Mouse (Mus musculus): Measurements from ENCODE around the gene Mpv17. TPM values are rescaled to one million over a fixed set of nuclear protein-coding genes. Genes with fewer than 3 reads are reported as not detected.

Gene Mpv17
- polyA plus RNA-seq (2014; fragmentation: Illumina TruSeq; extraction: RNeasy Lipid Tissue Mini Kit (QIAGEN cat#74804); ENCODE audit: low read depth, low replicate concordance), result 6.5 TPM

DNA sequence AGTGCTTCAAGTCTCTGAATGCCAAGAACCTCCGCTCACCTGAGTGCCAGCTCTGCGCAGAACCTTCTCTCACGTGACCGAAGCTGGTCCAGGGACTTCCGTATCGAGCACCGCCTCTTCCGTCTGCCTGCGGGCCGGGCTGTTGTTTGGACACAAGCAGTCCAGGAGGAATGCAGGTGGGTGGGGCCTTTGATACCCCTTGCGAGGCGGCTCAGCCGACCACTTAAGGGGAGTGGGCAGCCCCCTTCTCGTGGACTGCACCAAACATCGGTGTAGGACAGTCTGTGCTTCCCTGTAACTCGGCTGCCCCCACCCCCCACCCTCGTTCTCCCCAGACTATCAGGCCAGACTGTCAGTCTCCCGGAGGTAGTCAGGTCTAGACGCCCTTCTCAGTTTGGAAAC is at the start of gene Mpv17:
Mpv17 (minus strand) TSS at position 100 of the 402 bp plus-strand sequence.

DNA sequence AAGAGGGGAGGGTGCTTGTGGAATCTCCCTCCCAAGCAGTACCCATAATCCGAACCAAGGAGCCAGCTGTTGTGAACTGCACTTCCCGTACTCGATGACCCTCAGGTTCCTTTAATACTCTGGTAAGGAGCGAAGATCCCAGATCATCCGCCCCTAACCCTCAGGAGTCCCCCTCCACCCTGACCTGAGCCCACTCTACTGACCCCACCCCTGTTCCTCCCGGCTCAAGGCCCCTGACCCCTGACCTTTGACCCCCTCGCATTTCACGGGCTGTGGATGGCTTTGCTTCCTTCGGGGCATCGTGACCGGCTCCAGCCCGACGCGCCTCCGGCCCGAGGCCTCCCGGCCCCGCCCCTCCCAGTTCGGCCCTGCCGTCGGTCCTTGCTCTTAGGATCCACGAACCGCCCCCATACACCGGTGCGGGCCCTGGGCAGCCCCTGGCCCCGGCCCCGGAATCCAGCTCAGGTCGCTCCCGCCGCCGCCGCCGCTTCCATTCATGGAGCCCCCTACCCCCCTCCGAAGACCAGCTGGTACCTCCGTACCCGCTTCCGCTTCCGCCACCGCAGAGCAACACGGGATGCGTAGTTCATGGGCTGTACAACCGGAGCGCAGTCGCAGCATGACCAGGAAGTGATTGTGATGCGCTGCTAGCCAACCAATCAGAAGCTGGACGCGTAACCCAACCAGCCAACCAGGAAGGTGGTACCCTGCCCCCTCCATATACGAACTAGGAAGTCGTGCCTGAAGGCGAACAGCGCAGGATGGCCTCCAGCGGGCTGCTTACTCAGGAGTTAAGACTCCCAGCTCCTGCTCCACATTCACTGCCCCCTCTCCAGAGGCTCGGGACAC is 47.9 kb upstream of the Mpv17 start, which contains the start of gene Zfp513:
Zfp513 (minus strand) TSS at position 562 of the 849 bp plus-strand sequence.

GRCm38 (mm10) chr5:31192939-31193630 is 39.0 kb upstream of the Mpv17 start, which contains the start of the genes Snx17 and Eif2b4:
Gene Snx17, plus strand, starts transcription at chr5:31193227.
Gene Eif2b4, minus strand, starts transcription at chr5:31193430.

GRCm38 (mm10) chr5:31179766-31180630 is 25.9 kb upstream of the Mpv17 start, which contains the start of the genes Gm29609 and Gtf3c2:
Gene Gm29609, minus strand, starts transcription at chr5:31179911.
Gene Gtf3c2, minus strand, starts transcription at chr5:31180144.

GRCm38 (mm10) chr5:31138241-31138967 is 15.6 kb downstream of the Mpv17 start, which contains the start of gene Ucn:
Gene Ucn, minus strand, starts transcription at chr5:31138829.

DNA sequence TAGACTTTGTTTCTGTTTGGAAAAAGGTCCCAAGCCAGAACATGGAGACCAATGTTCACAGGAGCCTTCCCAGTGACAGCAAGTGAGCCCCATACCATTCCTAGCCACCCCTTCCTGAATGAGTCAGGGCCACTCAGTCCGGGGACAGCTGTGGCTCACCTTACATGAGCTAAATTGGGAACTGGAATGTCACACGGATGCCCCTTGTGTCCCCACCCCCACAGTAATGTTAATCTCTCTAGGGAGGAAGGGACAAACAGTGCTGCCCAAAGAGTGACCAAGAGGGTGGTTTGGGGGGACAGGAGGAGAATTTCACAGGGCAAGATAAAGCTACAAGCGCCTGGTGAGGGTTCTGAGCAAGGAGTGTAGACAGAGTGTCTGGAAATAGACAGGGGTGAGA is 37.7 kb downstream of the Mpv17 start, which contains the start of gene Trim54:
Trim54 (plus strand) TSS at position 359 of the 400 bp plus-strand sequence.

GRCm38 (mm10) chr5:31108000-31108490 is 46.0 kb downstream of the Mpv17 start, which contains the start of gene Slc30a3:
Gene Slc30a3, minus strand, starts transcription at chr5:31108237.

DNA sequence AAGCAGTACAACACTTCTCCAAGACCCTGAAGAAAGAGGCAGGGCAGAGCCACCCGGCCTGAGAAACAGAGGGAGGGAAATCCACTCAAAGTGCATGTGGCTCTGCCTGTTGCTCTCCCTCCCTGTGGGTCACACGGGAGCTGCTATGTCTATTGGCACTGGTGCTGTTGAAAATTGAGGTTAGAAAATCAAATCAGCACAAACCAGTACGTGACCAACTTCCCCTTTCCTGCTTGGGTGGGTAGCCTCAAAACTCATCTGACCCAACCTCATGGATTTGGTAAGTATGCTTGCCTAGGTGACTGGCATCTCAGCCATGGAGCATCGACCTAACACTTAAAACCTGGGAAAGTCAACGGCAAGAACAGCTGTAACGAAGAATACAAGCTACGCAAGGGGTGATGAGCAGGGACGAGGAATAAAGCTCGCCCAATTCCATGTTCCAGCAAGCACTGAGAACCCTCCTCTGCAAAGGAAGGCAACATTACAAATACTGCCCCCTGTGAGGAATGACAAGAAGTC is 48.2 kb downstream of the Mpv17 start, which contains the start of gene Dnajc5g:
Dnajc5g (plus strand) TSS at position 472 of the 522 bp plus-strand sequence.

Other genes with a start within 250 kb of the Mpv17 start
- 132 TPM for gene Ost4, start 246.5 kb downstream of the Mpv17 start, polyA plus RNA-seq (2014; fragmentation: Illumina TruSeq; extraction: RNeasy Lipid Tissue Mini Kit (QIAGEN cat#74804); ENCODE audit: low read depth, low replicate concordance)
- gene Emilin1, start 240.8 kb downstream of the Mpv17 start, polyA plus RNA-seq (2014; fragmentation: Illumina TruSeq; extraction: RNeasy Lipid Tissue Mini Kit (QIAGEN cat#74804); ENCODE audit: low read depth, low replicate concordance), result not detected
- 0.50 TPM for gene Khk, start 232.8 kb downstream of the Mpv17 start, polyA plus RNA-seq (2014; fragmentation: Illumina TruSeq; extraction: RNeasy Lipid Tissue Mini Kit (QIAGEN cat#74804); ENCODE audit: low read depth, low replicate concordance)
- gene Cgref1, start 208.7 kb downstream of the Mpv17 start, polyA plus RNA-seq (2014; fragmentation: Illumina TruSeq; extraction: RNeasy Lipid Tissue Mini Kit (QIAGEN cat#74804); ENCODE audit: low read depth, low replicate concordance), result not detected
- gene Preb, start 193.9 kb downstream of the Mpv17 start, polyA plus RNA-seq (2014; fragmentation: Illumina TruSeq; extraction: RNeasy Lipid Tissue Mini Kit (QIAGEN cat#74804); ENCODE audit: low read depth, low replicate concordance), result 7.0 TPM
- gene Tcf23, start 185.6 kb downstream of the Mpv17 start, polyA plus RNA-seq (2014; fragmentation: Illumina TruSeq; extraction: RNeasy Lipid Tissue Mini Kit (QIAGEN cat#74804); ENCODE audit: low read depth, low replicate concordance), result 0.73 TPM
- gene Atraid, start 105.9 kb downstream of the Mpv17 start, polyA plus RNA-seq (2014; fragmentation: Illumina TruSeq; extraction: RNeasy Lipid Tissue Mini Kit (QIAGEN cat#74804); ENCODE audit: low read depth, low replicate concordance), result 28.7 TPM
- gene Slc5a6, start 105.3 kb downstream of the Mpv17 start, polyA plus RNA-seq (2014; fragmentation: Illumina TruSeq; extraction: RNeasy Lipid Tissue Mini Kit (QIAGEN cat#74804); ENCODE audit: low read depth, low replicate concordance), result 0.84 TPM
- 0.66 TPM for gene Cad, start 99.5 kb downstream of the Mpv17 start, polyA plus RNA-seq (2014; fragmentation: Illumina TruSeq; extraction: RNeasy Lipid Tissue Mini Kit (QIAGEN cat#74804); ENCODE audit: low read depth, low replicate concordance)
- 281 TPM for gene Dnajc5g, start 48.0 kb downstream of the Mpv17 start, polyA plus RNA-seq (2014; fragmentation: Illumina TruSeq; extraction: RNeasy Lipid Tissue Mini Kit (QIAGEN cat#74804); ENCODE audit: low read depth, low replicate concordance)
- 2.0 TPM for gene Slc30a3, start 46.0 kb downstream of the Mpv17 start, polyA plus RNA-seq (2014; fragmentation: Illumina TruSeq; extraction: RNeasy Lipid Tissue Mini Kit (QIAGEN cat#74804); ENCODE audit: low read depth, low replicate concordance)
- not detected for gene Trim54, start 37.5 kb downstream of the Mpv17 start, polyA plus RNA-seq (2014; fragmentation: Illumina TruSeq; extraction: RNeasy Lipid Tissue Mini Kit (QIAGEN cat#74804); ENCODE audit: low read depth, low replicate concordance)
- gene Ucn, start 15.4 kb downstream of the Mpv17 start, polyA plus RNA-seq (2014; fragmentation: Illumina TruSeq; extraction: RNeasy Lipid Tissue Mini Kit (QIAGEN cat#74804); ENCODE audit: low read depth, low replicate concordance), result not detected
- 0.34 TPM for gene Gm29609, start 25.7 kb upstream of the Mpv17 start, polyA plus RNA-seq (2014; fragmentation: Illumina TruSeq; extraction: RNeasy Lipid Tissue Mini Kit (QIAGEN cat#74804); ENCODE audit: low read depth, low replicate concordance)
- 49.1 TPM for gene Gtf3c2, start 25.9 kb upstream of the Mpv17 start, polyA plus RNA-seq (2014; fragmentation: Illumina TruSeq; extraction: RNeasy Lipid Tissue Mini Kit (QIAGEN cat#74804); ENCODE audit: low read depth, low replicate concordance)
- gene Snx17, start 39.0 kb upstream of the Mpv17 start, polyA plus RNA-seq (2014; fragmentation: Illumina TruSeq; extraction: RNeasy Lipid Tissue Mini Kit (QIAGEN cat#74804); ENCODE audit: low read depth, low replicate concordance), result 20.1 TPM
- gene Eif2b4, start 39.2 kb upstream of the Mpv17 start, polyA plus RNA-seq (2014; fragmentation: Illumina TruSeq; extraction: RNeasy Lipid Tissue Mini Kit (QIAGEN cat#74804); ENCODE audit: low read depth, low replicate concordance), result 7.0 TPM
- 2.7 TPM for gene Zfp513, start 48.1 kb upstream of the Mpv17 start, polyA plus RNA-seq (2014; fragmentation: Illumina TruSeq; extraction: RNeasy Lipid Tissue Mini Kit (QIAGEN cat#74804); ENCODE audit: low read depth, low replicate concordance)
- gene Ppm1g, start 66.4 kb upstream of the Mpv17 start, polyA plus RNA-seq (2014; fragmentation: Illumina TruSeq; extraction: RNeasy Lipid Tissue Mini Kit (QIAGEN cat#74804); ENCODE audit: low read depth, low replicate concordance), result 206 TPM
- 56.3 TPM for gene Nrbp1, start 86.6 kb upstream of the Mpv17 start, polyA plus RNA-seq (2014; fragmentation: Illumina TruSeq; extraction: RNeasy Lipid Tissue Mini Kit (QIAGEN cat#74804); ENCODE audit: low read depth, low replicate concordance)
- not detected for gene Gm9970, start 87.0 kb upstream of the Mpv17 start, polyA plus RNA-seq (2014; fragmentation: Illumina TruSeq; extraction: RNeasy Lipid Tissue Mini Kit (QIAGEN cat#74804); ENCODE audit: low read depth, low replicate concordance)
- 0.73 TPM for gene Krtcap3, start 97.4 kb upstream of the Mpv17 start, polyA plus RNA-seq (2014; fragmentation: Illumina TruSeq; extraction: RNeasy Lipid Tissue Mini Kit (QIAGEN cat#74804); ENCODE audit: low read depth, low replicate concordance)
- 165 TPM for gene Ift172, start 136.9 kb upstream of the Mpv17 start, polyA plus RNA-seq (2014; fragmentation: Illumina TruSeq; extraction: RNeasy Lipid Tissue Mini Kit (QIAGEN cat#74804); ENCODE audit: low read depth, low replicate concordance)
- gene Fndc4, start 141.8 kb upstream of the Mpv17 start, polyA plus RNA-seq (2014; fragmentation: Illumina TruSeq; extraction: RNeasy Lipid Tissue Mini Kit (QIAGEN cat#74804); ENCODE audit: low read depth, low replicate concordance), result 1.2 TPM
- 0.48 TPM for gene Gckr, start 143.2 kb upstream of the Mpv17 start, polyA plus RNA-seq (2014; fragmentation: Illumina TruSeq; extraction: RNeasy Lipid Tissue Mini Kit (QIAGEN cat#74804); ENCODE audit: low read depth, low replicate concordance)

Data from testis, adult 10 weeks (tissue).